Mouse (Mus musculus): ENCODE results near the gene Kyat1. TPM values are rescaled to one million over a fixed set of nuclear protein-coding genes. Genes with fewer than 3 reads are reported as not detected.
"Not testable (repeated sequence)": the region's sequence is repeated elsewhere in the genome, so short reads cannot be mapped to it uniquely, and the experiment has no call there.

Gene Kyat1
- total RNA-seq, 2 experiments from 2014 or later, result 18.2 to 26.3 TPM

DNA sequence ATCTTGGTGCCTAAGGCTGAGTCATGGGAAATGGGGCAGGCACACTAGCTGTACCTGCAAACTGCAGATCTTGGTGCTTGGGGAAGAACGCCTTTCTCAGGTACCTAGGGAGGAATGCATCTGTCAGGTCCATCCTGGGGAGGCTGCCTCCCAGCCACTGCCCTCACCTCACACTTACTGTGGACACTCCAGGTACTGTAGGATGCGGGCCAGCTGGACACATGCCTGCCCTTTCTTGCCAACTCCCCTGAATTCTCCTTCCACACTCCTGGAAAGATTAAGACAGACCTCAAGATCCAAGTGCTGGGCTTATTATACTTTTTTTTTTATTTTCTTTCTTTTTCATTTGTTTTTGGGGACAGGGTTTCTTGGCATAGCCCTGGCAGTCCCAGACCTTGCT lies 29.1 kb downstream of the Kyat1 start:
- no peak for DNase-seq (ENCODE audit: low spot score in 2 of 2)

- no peak for DNase-seq (ENCODE audit: low spot score in 2 of 2)
These were observed 29.8 kb downstream of the Kyat1 start for GRCm38 (mm10) chr2:30175897-30176296.

DNA sequence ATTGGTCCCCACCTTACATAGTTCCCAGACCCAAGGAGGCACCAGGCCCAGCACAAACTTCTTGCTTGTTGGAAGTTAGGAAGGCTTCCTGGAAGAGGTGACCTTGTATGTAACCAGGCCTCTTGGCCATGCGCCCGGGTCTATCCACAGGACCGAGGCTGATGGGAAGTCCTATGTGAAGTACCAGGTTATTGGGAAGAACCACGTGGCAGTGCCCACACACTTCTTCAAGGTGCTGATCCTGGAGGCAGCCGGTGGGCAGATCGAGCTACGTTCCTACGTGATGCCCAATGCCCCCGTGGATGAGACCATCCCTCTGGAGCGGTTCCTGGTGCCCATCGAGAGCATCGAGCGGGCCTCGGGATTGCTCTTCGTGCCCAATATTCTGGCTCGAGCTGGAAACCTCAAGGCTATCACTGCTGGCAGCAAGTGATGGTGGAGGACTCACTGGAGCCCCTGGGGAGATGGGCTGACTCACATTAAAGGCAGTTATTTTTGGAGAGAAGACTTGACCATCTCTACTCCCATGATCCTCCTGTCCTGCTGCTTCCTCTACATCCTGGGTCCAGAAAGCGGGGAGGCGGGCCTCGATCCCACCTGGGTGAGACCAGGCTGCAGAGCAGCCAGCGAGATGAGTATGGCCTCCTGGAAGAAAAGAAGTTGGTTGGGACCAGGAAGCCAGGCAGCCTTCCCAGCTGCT lies 32.0 kb downstream of the Kyat1 start:
- no peak for DNase-seq (ENCODE audit: low spot score in 2 of 2)

DNA sequence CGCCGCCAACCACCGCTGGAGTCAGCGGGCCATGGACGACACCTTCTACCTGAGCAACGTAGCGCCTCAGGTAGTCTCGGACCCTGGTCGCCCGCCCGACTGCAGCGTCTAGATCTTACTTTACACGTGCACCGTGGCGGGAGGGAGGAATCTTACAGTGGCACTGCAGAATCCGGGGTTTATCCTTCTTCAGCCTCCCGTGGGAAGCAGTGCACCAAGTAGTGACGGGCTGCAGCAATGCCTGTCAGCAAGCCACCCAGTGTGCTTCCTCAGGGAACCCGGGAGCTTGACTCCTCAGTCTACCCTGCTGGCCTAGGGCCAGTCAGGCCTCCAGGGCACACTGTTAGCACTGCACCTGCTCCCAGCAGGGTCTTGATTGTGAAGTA lies 33.7 kb downstream of the Kyat1 start:
- DNase-seq (ENCODE audit: low spot score in 2 of 2), result no peak

DNA sequence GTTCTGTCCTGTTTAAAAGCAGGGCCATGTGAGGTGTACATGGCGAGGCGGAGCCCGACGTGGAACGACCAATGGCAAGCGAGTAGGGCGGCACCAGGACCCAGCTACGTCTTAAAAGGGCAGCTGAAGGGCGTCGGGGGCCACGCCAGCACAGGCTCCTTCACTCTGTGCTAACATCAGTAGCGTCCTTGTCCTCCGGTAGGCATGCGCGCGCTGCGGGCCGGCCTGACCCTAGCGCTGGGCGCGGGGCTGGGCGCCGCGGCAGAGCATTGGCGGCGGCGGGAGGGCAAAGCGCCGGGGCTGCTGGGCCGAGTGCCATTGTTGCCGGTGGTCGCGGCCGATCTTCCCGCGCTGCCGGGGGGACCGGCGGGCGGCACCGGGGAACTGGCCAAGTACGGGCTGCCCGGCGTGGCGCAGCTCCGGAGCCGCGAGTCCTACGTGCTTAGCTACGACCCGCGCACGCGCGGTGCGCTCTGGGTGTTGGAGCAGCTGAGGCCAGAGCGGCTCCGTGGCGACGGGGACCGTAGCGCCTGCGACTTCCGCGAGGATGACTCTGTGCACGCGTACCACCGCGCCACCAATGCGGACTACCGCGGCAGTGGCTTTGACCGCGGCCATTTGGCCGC lies 34.2 kb downstream of the Kyat1 start, which contains the start of gene Endog:
TSS of gene Endog (plus strand) at position 123 of the 626 bp plus-strand sequence.
- DNase-seq (ENCODE audit: low spot score in 2 of 2), result peak; percentile 88 to 92

GRCm38 (mm10) chr2:30166677-30167076 lies 39.0 kb downstream of the Kyat1 start:
- no peak for DNase-seq (ENCODE audit: low spot score in 2 of 2)

GRCm38 (mm10) chr2:30164340-30164932 lies 41.2 kb downstream of the Kyat1 start:
- no peak for DNase-seq (ENCODE audit: low spot score in 2 of 2)

GRCm38 (mm10) chr2:30161809-30162208 lies 43.8 kb downstream of the Kyat1 start:
- no peak for DNase-seq (ENCODE audit: low spot score in 2 of 2)

GRCm38 (mm10) chr2:30159871-30160270 lies 45.8 kb downstream of the Kyat1 start:
- not testable (repeated sequence) for DNase-seq (ENCODE audit: low spot score in 2 of 2)

DNA sequence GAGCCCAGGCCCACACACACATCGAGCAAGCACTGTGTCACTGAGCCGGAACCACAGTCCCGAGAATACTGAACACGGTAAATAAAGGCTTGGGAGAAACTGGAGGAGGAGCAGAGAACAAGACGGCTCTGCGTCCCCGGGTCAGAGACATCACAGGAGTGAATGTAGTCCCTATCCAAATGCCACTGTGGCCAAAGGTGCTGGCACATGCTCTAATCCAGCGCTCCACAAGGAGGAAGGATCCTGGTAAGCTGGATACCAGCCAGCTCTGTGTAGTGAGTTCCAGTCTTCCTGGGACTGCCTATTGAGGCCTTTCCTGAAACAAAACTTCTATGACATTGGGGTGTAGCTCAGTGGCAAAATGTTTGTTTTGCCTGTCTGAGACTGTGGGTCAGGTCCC lies 53.0 kb downstream of the Kyat1 start:
- no peak for DNase-seq (ENCODE audit: low spot score in 2 of 2)

DNA sequence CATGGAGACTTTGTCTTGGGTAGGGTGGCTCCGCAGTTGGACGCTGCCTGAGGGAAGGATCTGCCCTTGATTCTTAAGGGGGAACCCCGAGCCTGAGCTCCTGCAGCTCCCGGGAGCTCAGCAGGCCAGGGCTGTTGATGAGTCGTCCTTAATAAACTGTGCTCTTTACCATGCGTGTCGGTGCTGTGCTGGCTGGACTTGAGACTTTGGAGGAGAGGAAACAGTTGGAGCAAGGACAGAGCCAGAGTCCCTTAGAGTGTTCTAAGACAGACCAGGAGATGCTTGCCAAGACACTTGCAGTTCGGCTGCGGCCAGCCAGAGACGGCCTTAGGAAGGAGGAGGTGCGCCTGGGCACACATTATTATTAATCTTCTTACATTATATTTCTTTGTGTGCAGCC lies 53.8 kb downstream of the Kyat1 start:
- no peak for DNase-seq (ENCODE audit: low spot score in 2 of 2)

DNA sequence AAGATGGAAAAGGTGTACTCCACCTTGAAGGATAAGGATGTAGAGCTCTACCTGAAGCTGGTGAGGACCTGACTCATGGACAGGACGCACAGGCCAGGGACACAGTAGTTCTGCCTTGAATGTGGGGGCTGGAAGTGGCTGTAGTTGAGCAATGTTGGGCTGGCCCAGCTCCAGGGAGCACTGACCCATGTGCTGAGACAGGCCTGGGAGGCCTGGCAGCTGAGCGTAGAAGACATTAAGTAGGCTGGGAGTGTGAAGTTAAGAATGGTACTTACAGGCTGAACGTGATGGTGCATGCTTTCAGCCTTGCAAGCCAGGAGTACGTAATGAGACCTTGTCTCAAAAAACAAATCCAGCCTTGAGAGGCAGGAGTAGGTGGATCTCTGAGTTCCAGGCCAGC lies 58.2 kb downstream of the Kyat1 start:
- DNase-seq (ENCODE audit: low spot score in 2 of 2), result peak; percentile 68 to 72

DNA sequence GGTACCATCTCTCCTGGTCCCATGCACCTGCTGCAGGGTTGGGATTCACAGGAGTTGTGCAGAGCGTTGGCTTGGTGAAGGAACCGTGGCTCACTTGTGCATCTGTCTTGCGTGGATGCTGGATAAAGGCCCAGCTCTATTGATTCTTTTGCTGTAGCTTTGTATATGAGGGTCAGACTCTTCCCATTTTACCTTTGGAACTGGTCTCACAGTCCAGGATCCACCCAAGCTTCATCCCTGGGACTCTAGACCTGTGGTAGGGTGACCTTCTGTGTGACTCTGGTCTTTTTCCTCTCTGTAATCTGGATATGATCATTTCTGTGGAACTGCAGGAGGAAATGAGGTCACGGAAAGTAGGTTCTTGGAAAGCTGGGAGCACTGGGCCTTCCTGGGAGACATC lies 61.2 kb downstream of the Kyat1 start:
- DNase-seq (ENCODE audit: low spot score in 2 of 2), result no peak

DNA sequence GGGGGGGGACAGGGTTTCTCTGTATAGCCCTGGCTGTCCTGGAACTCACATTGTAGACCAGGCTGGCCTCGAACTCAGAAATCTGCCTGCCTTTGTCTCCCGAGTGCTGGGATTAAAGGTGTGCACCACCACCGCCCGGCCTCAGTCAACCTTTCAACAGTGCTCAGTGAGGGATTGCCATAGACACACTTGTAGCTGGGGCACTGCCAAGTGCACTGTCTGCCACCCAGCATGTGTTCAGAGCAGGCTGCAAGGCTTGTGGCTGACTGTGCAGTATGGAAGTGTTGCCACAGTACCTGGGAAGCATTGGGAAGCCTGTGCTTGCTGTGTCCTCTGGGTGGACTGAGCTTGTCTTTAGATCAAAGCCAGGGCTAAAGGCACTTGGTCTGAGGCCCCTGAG lies 65.6 kb downstream of the Kyat1 start:
- not testable (repeated sequence) for DNase-seq (ENCODE audit: low spot score in 2 of 2)

DNA sequence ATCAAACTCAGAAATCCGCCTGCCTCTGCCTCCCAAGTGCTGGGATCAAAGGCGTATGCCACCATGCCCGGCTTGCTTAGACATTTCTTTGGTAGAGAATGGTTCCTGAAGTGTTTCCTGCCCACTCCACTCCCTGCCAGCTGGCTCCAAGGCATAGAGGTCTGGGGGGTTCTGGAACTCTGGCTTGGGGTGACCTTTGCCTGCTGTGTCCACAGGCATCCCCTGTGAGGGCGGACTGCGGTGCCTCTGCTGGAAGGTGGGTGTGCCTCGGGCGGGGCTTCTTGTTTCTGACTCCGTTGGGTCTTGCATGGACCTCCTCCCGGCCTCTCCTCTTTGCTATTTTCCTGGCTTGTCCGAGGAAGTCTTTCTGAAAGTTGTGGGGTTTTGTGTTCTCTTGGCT lies 69.2 kb downstream of the Kyat1 start:
- DNase-seq (ENCODE audit: low spot score in 2 of 2), result no peak

Other genes with a start within 250 kb of the Kyat1 start
- gene Sptan1, start 240.3 kb downstream of the Kyat1 start, total RNA-seq (2021), result 100 to 1,000 TPM; 191 to 224 TPM
- gene Wdr34, start 157.0 kb downstream of the Kyat1 start, total RNA-seq (2021), result 10 to 100 TPM; 15.9 to 18.3 TPM
- gene Set, start 148.5 kb downstream of the Kyat1 start, total RNA-seq (2021), result 100 to 1,000 TPM; 210 to 272 TPM
- gene Pkn3, start 128.2 kb downstream of the Kyat1 start, total RNA-seq (2021), result 1 to 10 TPM; 5.6 to 6.2 TPM
- gene Zdhhc12, start 112.2 kb downstream of the Kyat1 start, total RNA-seq (2021), result 10 to 100 TPM in 1 of 2 experiments, 1 to 10 TPM in 1; 9.7 to 15.6 TPM
- gene Zer1, start 81.3 kb downstream of the Kyat1 start, total RNA-seq (2021), result 10 to 100 TPM; 31.6 to 40.4 TPM
- gene Tbc1d13, start 72.1 kb downstream of the Kyat1 start, total RNA-seq (2021), result 10 to 100 TPM; 38.5 to 53.2 TPM
- 10 to 100 TPM; 34.0 to 40.6 TPM for gene Endog, start 34.4 kb downstream of the Kyat1 start, total RNA-seq (2021)
- 10 to 100 TPM; 21.1 to 25.4 TPM for gene Spout1, start 27.4 kb downstream of the Kyat1 start, total RNA-seq (2021)
- 10 to 100 TPM; 61.9 to 64.7 TPM for gene Lrrc8a, start 31.9 kb upstream of the Kyat1 start, total RNA-seq (2021)
- 1 to 10 TPM; 1.4 to 2.3 TPM for gene Gm28035, start 34.7 kb upstream of the Kyat1 start, total RNA-seq (2021)
- gene Phyhd1, start 60.4 kb upstream of the Kyat1 start, total RNA-seq (2021), result 10 to 100 TPM; 13.6 to 18.0 TPM
- gene Gm28038, start 75.2 kb upstream of the Kyat1 start, total RNA-seq (2021), result not detected
- 10 to 100 TPM; 40.8 to 41.6 TPM for gene Dolk, start 80.5 kb upstream of the Kyat1 start, total RNA-seq (2021)
- 10 to 100 TPM; 29.6 to 30.3 TPM for gene Nup188, start 80.5 kb upstream of the Kyat1 start, total RNA-seq (2021)
- 10 to 100 TPM; 88.6 to 92.1 TPM for gene Sh3glb2, start 153.5 kb upstream of the Kyat1 start, total RNA-seq (2021)
- 100 to 1,000 TPM in 1 of 2 experiments, 10 to 100 TPM in 1; 83.1 to 102 TPM for gene Miga2, start 158.4 kb upstream of the Kyat1 start, total RNA-seq (2021)
- 10 to 100 TPM; 13.2 to 15.2 TPM for gene Dolpp1, start 186.4 kb upstream of the Kyat1 start, total RNA-seq (2021)
- 100 to 1,000 TPM; 175 to 243 TPM for gene Crat, start 210.0 kb upstream of the Kyat1 start, total RNA-seq (2021)
- gene Ptpa, start 210.2 kb upstream of the Kyat1 start, total RNA-seq (2021), result 100 to 1,000 TPM; 134 to 138 TPM